Mouse (Mus musculus) cerebellum, adult 2 months (tissue): Measurements from ENCODE around the gene Olfr1366. TPM values are rescaled to one million over a fixed set of nuclear protein-coding genes. Genes with fewer than 3 reads are reported as not detected.
A peak's percentile ranks its signal among the peaks of the same experiment; 100 is the strongest.
"Not testable (repeated sequence)": the region's sequence is repeated elsewhere in the genome, so short reads cannot be mapped to it uniquely, and the experiment has no call there.

Experiments used
- DNase-seq, 2 experiments: peaks; one replicate each; pipeline ENCODE4 v3.0.0; 2021
- H3K27ac ChIP-seq: fragments of 200-500 bp; 2 replicates; pipeline ENCODE4 v1.5.1; 2012; ENCODE audit warnings: low read length, control low read depth, inconsistent platforms; ENCODE audit not compliant: insufficient read depth
- H3K27me3 ChIP-seq: fragments of 200-500 bp; 2 replicates; pipeline ENCODE4 v1.6.1; 2012; ENCODE audit warnings: inconsistent platforms, mild to moderate bottlenecking, low read length, moderate library complexity; ENCODE audit not compliant: control insufficient read depth, insufficient read depth
- H3K4me1 ChIP-seq: fragments of 200-500 bp; 2 replicates; pipeline ENCODE4 v1.6.1; 2011; ENCODE audit warnings: low read length; ENCODE audit not compliant: control insufficient read depth, insufficient read depth
- H3K4me3 ChIP-seq: fragments of 200-500 bp; replicated peaks from 2 replicates; pipeline ENCODE3; 2011; ENCODE audit warnings: mild to moderate bottlenecking, low read depth, low read length, control low read depth; ENCODE audit not compliant: insufficient read depth
- CTCF ChIP-seq: fragments of 200-500 bp; IDR thresholded peaks from 2 replicates; pipeline ENCODE4 v1.5.1; 2011; ENCODE audit warnings: low read depth, mild to moderate bottlenecking, control low read depth, low read length, moderate library complexity, borderline replicate concordance; ENCODE audit not compliant: insufficient read depth
- POLR2A ChIP-seq: fragments of 200-500 bp; IDR thresholded peaks from 2 replicates; pipeline ENCODE4 v1.6.1; 2011; ENCODE audit warnings: low read length, control low read depth, borderline replicate concordance; ENCODE audit not compliant: insufficient read depth
- WGBS: fragments of 180-500 bp; shearing (Covaris S2); methylation state at CpG from one replicate; pipeline ENCODE4 v1.1.7; 2018; 5-methylcytosine and 5-hydroxymethylcytosine counted together
- polyA plus RNA-seq: library from polyadenylated mRNA; depleted of rRNA; stranded (reverse); fragments of >200 nt; gene quantifications from 2 replicates; pipeline ENCODE4 v1.2.3, GENCODE M21; 2012; rRNA removed

Olfr1366 gene
- polyA plus RNA-seq, 1 experiment: not detected

DNA sequence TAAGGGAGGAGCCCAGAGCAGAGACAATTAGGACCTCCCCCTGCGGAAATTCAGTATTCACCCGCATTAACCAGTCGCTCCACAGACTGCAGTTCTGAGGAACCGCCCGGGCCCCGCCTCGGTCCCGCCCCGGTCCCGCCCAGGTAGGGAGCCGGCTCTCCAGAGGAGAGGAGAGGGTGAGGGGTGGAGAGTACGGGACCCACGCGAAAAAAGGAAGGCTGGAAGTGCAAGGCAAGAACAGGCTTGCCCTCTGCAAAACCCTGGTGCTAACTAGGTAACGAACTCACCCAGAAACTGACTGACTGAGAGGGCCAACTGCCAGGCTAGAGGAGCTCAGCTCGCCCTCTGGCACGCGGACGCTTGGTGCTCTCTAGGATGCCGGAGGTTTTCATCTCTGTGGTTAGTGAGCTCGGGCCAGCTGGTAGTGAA, 36.4 kb downstream of the Olfr1366 start:
- peak; percentile 86 to 87 for DNase-seq
- Histone ChIP-seq H3K27ac (peak overlapping the region; percentile 81), H3K4me3 (peak overlapping the region; percentile 95), H3K4me1 (no peaks in the 10 kb centered on the region), H3K27me3 (no peaks in the 10 kb centered on the region)
- TF ChIP-seq POLR2A (peak; percentile 78; the same call in 1 of the 2 replicates), CTCF (no peak)
- under 1% methylated on average over 21 of the region's 21 CpGs for WGBS

DNA sequence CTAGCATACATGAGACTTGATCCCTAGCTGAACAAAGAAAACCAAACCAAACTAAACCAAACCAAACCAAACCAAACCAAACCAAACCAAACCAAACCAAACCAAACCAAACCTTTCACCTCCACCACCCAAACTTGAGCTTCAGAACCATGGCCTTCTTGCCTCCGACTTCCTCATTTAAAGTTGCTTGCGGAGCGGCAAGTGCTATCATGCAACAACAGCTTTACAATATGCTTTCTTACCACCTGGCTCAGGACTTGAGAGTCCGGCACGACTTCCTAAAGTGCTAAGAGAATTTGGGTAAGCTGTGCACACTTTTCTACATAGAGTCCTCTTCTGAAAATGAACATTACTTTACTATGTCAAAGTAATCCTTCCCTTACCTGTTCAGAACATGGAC, 40.3 kb downstream of the Olfr1366 start:
- H3K27me3 ChIP-seq: no peaks in the 10 kb centered on the region
- no peak for DNase-seq
- H3K4me3 ChIP-seq: no peak overlapping the region
- no peak for TF ChIP-seq CTCF
- TF ChIP-seq POLR2A: no peak
- H3K4me1 ChIP-seq: no peaks in the 10 kb centered on the region
- 88% methylated on average over 5 of the region's 5 CpGs for WGBS
- no peak overlapping the region for H3K27ac ChIP-seq

DNA sequence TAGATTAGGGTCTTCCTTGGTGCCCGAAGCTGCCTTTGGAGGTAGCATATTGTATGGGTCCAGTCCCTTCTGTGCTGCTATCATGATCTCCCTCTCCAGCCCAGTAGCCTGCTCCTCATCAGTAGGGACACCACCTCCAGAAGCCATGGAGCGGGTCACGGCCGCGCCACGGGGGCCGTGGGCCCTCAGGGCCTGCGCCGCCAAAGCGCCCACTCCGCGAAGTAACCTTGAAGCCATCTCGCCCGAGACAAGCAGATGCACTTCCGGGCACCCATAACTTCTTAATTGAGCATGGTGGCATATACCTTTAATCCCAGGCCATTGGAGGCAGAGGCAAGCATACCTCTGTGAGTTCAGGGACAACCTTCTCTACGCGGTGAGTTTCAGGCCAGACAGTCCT, 41.4 kb downstream of the Olfr1366 start, which contains the start of gene Gm11273:
TSS of gene Gm11273 (minus strand) at position 237 of the 400 bp plus-strand sequence.
- H3K27ac ChIP-seq, DNase-seq, H3K4me3 ChIP-seq, H3K4me1 ChIP-seq, H3K27me3 ChIP-seq: not testable (repeated sequence)
- 88% methylated on average over 17 of the region's 17 CpGs for WGBS

DNA sequence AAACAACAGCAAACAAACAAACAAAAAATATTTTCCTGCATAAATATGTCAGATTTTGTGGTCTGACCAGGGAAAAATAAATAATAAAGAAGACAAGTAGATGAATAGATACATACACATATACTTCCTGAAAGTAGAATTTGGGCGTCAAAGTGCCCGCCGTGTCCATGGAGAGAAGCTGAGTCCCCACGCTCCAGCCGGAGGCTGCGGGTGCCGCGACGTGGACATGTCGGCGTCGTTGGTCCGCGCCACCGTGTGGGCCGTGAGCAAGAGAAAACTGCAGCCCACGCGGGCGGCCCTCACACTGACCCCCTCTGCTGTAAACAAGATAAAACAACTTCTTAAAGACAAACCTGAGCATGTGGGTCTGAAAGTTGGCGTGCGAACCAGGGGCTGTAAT, 47.5 kb downstream of the Olfr1366 start, which contains the start of gene AK157302:
TSS of gene AK157302 (plus strand) at position 144 of the 400 bp plus-strand sequence.
- H3K27me3 ChIP-seq: no peaks in the 10 kb centered on the region
- 94% methylated on average over 21 of the region's 21 CpGs for WGBS
- H3K27ac ChIP-seq: no peak within 1 kb of the TSS
- H3K4me3 ChIP-seq: no peak within 1 kb of the TSS
- peak in 1 of 2 experiments; percentile 18 for DNase-seq
- H3K4me1 ChIP-seq: no peaks in the 10 kb centered on the region
- TF ChIP-seq CTCF (no peak), POLR2A (no peak)

DNA sequence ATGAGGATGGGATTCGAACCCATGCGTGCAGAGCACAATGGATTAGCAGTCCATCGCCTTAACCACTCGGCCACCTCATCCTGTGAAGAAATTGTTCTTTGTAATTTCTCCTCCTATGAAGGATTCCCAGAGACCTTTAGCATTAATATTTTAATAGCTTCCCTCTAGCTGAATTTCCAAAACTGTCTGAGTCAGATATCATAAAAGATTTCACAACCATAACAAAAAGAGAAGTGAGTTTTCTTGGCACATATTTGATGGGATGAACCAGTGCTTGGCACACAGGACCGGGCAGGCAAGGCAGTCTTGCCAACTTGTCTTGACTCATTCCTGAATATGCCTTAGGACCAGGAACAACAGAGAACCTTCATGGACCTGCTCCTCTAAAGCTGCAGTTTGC, 49.8 kb downstream of the Olfr1366 start:
- Histone ChIP-seq H3K27ac (no peak overlapping the region), H3K4me3 (no peak overlapping the region), H3K4me1 (no peaks in the 10 kb centered on the region), H3K27me3 (no peaks in the 10 kb centered on the region)
- no peak for DNase-seq
- TF ChIP-seq POLR2A (no peak), CTCF (no peak)
- 87% methylated on average over 5 of the region's 5 CpGs for WGBS

DNA sequence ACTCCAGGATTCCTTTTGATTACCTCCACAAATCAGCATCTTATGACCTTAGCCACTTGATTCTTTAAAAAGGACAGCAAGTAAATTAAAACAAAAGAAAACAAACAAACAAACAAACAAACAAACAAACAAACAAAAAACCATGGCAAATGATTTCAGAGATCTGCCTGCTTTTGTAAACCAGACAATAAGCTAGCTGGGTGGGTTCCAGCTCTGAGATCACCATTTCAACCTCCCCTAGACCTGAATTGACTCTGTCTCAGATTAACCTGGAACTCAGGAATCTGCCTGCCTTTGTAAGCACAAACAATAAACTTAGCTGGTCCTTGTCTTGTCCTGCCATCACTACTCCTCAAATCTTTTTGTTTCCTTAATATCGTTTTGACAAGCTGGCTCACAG, 55.7 kb downstream of the Olfr1366 start:
- Histone ChIP-seq H3K4me1 (no peaks in the 10 kb centered on the region), H3K27ac (no peak overlapping the region), H3K4me3 (no peak overlapping the region), H3K27me3 (no peaks in the 10 kb centered on the region)
- TF ChIP-seq POLR2A: no peak
- TF ChIP-seq CTCF: no peak
- WGBS: 80% methylated on average over 1 of the region's 1 CpGs
- no peak for DNase-seq

Other genes with a start within 250 kb of the Olfr1366 start
- gene Gpx6, start 230.7 kb downstream of the Olfr1366 start, polyA plus RNA-seq: 0.25 and 0.33 TPM in 2 replicates
- gene Olfr1367, start 195.9 kb downstream of the Olfr1366 start, polyA plus RNA-seq: not detected in 2 replicates
- gene Zscan12, start 180.0 kb downstream of the Olfr1366 start, polyA plus RNA-seq: 6.5 and 6.7 TPM in 2 replicates
- gene Zkscan3, start 140.1 kb downstream of the Olfr1366 start, polyA plus RNA-seq: 45.0 and 47.4 TPM in 2 replicates
- 2.6 and 2.7 TPM in 2 replicates for gene Pgbd1, start 101.8 kb downstream of the Olfr1366 start, polyA plus RNA-seq
- gene Zscan26, start 89.1 kb downstream of the Olfr1366 start, polyA plus RNA-seq: 69.3 and 71.9 TPM in 2 replicates
- gene Nkapl, start 74.3 kb downstream of the Olfr1366 start, polyA plus RNA-seq: 0.44 and 0.54 TPM in 2 replicates
- gene Zkscan4, start 63.9 kb downstream of the Olfr1366 start, polyA plus RNA-seq: 3.6 and 4.2 TPM in 2 replicates
- gene Gm10065, start 63.4 kb downstream of the Olfr1366 start, polyA plus RNA-seq: not detected in 2 replicates
- 1.5 and 1.8 TPM in 2 replicates for gene AK157302, start 47.6 kb downstream of the Olfr1366 start, polyA plus RNA-seq
- 28.3 and 29.8 TPM in 2 replicates for gene Gm11273, start 41.4 kb downstream of the Olfr1366 start, polyA plus RNA-seq
- gene Zkscan8, start 11.7 kb downstream of the Olfr1366 start, polyA plus RNA-seq: 7.5 and 9.8 TPM in 2 replicates
- not detected in 2 replicates for gene Olfr1535, start 17.1 kb upstream of the Olfr1366 start, polyA plus RNA-seq
- gene Olfr1364, start 39.0 kb upstream of the Olfr1366 start, polyA plus RNA-seq: not detected in 2 replicates
- gene Olfr1362, start 71.2 kb upstream of the Olfr1366 start, polyA plus RNA-seq: not detected in 2 replicates
- gene Olfr11, start 99.7 kb upstream of the Olfr1366 start, polyA plus RNA-seq: 0.03 TPM in 1 of 2 replicates, not detected in the other
- gene Olfr1361, start 120.6 kb upstream of the Olfr1366 start, polyA plus RNA-seq: not detected in 2 replicates
- gene Olfr1360, start 134.6 kb upstream of the Olfr1366 start, polyA plus RNA-seq: not detected in 2 replicates
- not detected in 2 replicates for gene Olfr1359, start 155.3 kb upstream of the Olfr1366 start, polyA plus RNA-seq
- not detected in 2 replicates for gene Hist1h2bl, start 173.3 kb upstream of the Olfr1366 start, polyA plus RNA-seq
- gene Hist1h2ai, start 173.6 kb upstream of the Olfr1366 start, polyA plus RNA-seq: 0.84 and 1.5 TPM in 2 replicates
- 2.9 TPM in 1 of 2 replicates, not detected in the other for gene Hist1h3h, start 174.9 kb upstream of the Olfr1366 start, polyA plus RNA-seq
- not detected in 2 replicates for gene Hist1h2bm, start 179.2 kb upstream of the Olfr1366 start, polyA plus RNA-seq
- 2.4 and 3.6 TPM in 2 replicates for gene Hist1h4j, start 192.3 kb upstream of the Olfr1366 start, polyA plus RNA-seq
- gene Hist1h4k, start 207.7 kb upstream of the Olfr1366 start, polyA plus RNA-seq: 16.9 and 17.5 TPM in 2 replicates
- 1.9 and 2.4 TPM in 2 replicates for gene Hist1h2ak, start 211.0 kb upstream of the Olfr1366 start, polyA plus RNA-seq
- 1.2 and 2.6 TPM in 2 replicates for gene Hist1h2bn, start 211.3 kb upstream of the Olfr1366 start, polyA plus RNA-seq
- 0.27 and 0.41 TPM in 2 replicates for gene Hist1h1b, start 237.8 kb upstream of the Olfr1366 start, polyA plus RNA-seq
- 1.9 and 4.9 TPM in 2 replicates for gene Hist1h3i, start 240.6 kb upstream of the Olfr1366 start, polyA plus RNA-seq
- not detected in 2 replicates for gene Hist1h2an, start 244.4 kb upstream of the Olfr1366 start, polyA plus RNA-seq
- not detected in 2 replicates for gene Hist1h2bp, start 244.7 kb upstream of the Olfr1366 start, polyA plus RNA-seq